8 mouse cellular contexts compared by ENCODE assay signal in genomic region chr10:119238985-119239631, GRCm38 (mm10). TPM values are rescaled to one million over a fixed set of nuclear protein-coding genes. Genes with fewer than 3 reads are reported as not detected.
DNase-seq lines count a peak whose midpoint lies in the region; ATAC-seq lines count a peak whose summit lies in the region.

No protein-coding gene starts in this region.

- H3K4me2 ChIP-seq in forebrain, embryonic 15.5 days (replicated peaks), result peak overlapping the region; percentile 80
- H3K4me2 ChIP-seq in hindbrain, embryonic 13.5 days, result peak overlapping the region; percentile 89

- H3K27me3 ChIP-seq in forebrain, embryonic 15.5 days, result no peaks in the 10 kb centered on the region
- H3K27me3 ChIP-seq in hindbrain, embryonic 13.5 days, result no peaks in the 10 kb centered on the region
- no peaks in the 10 kb centered on the region for H3K27me3 ChIP-seq in megakaryocyte, embryonic 14.5 days (replicated peaks)

- peaks cover 9% of the 10 kb centered on the region for H3K36me3 ChIP-seq in forebrain, embryonic 15.5 days
- peaks cover 10% of the 10 kb centered on the region for H3K36me3 ChIP-seq in hindbrain, embryonic 13.5 days
- peaks cover 21% of the 10 kb centered on the region for H3K36me3 ChIP-seq in megakaryocyte, embryonic 14.5 days (replicated peaks; ENCODE audit: low read length)

- H3K9me3 ChIP-seq in forebrain, embryonic 15.5 days, result no peaks in the 10 kb centered on the region
- H3K9me3 ChIP-seq in hindbrain, embryonic 13.5 days, result no peaks in the 10 kb centered on the region
- peaks cover 6% of the 10 kb centered on the region; the same call in 1 of the 2 replicates for H3K9me3 ChIP-seq in megakaryocyte, embryonic 14.5 days

- peak; percentile 76 for DNase-seq in MN1 (ENCODE audit: low spot score)
- peak; percentile 28 for DNase-seq in c-Kit-negative CD71-positive TER-119-positive erythroid progenitor cells, embryonic 14.5 days (ENCODE audit: low read depth, low spot score)
- peak; percentile 33 to 42 for DNase-seq in left cerebral cortex, postnatal 25 days (ENCODE audit: low spot score in 2 of 2)
- DNase-seq in right cerebral cortex, postnatal 10 days (ENCODE audit: low spot score in 2 of 2), result peak; percentile 62 to 68
- DNase-seq in urinary bladder, postnatal 4 days (ENCODE audit: low spot score in 2 of 2), result peak; percentile 38 to 66

- intact Hi-C loops in left cerebral cortex, postnatal 25 days (cut with DNase I), result loop anchor here (5.0 kb wide), 1 partner anchor 372 kb away; no protein-coding TSS in a partner anchor

- under 1% methylated on average over 51 of the region's 54 CpGs for WGBS in forebrain, embryonic 15.5 days
- WGBS in hindbrain, embryonic 13.5 days, result under 1% methylated on average over 42 of the region's 54 CpGs

- peak overlapping the region; percentile 85 for H3K9ac ChIP-seq in forebrain, embryonic 15.5 days (replicated peaks)
- peak overlapping the region; percentile 98 for H3K9ac ChIP-seq in hindbrain, embryonic 13.5 days

- H3K4me1 ChIP-seq in forebrain, embryonic 15.5 days, result peaks cover 22% of the 10 kb centered on the region
- H3K4me1 ChIP-seq in hindbrain, embryonic 13.5 days (replicated peaks), result peaks cover 23% of the 10 kb centered on the region
- H3K4me1 ChIP-seq in megakaryocyte, embryonic 14.5 days, result peaks cover 34% of the 10 kb centered on the region

- H3K27ac ChIP-seq in forebrain, embryonic 15.5 days (replicated peaks), result peak overlapping the region; percentile 96
- H3K27ac ChIP-seq in hindbrain, embryonic 13.5 days, result peak overlapping the region; percentile 98

- peak overlapping the region; percentile 95 for H3K4me3 ChIP-seq in forebrain, embryonic 15.5 days
- H3K4me3 ChIP-seq in hindbrain, embryonic 13.5 days, result peak overlapping the region; percentile 98
- H3K4me3 ChIP-seq in megakaryocyte, embryonic 14.5 days (replicated peaks), result peak overlapping the region; percentile 98

- peak; percentile 12 for ATAC-seq in forebrain, embryonic 15.5 days (replicated peaks)
- peak; percentile 27 for ATAC-seq in hindbrain, embryonic 13.5 days (ENCODE audit: low FRiP score)

RNA-seq across cellular contexts. Expression of gene Cand1, which starts 0.7 kb away (rescaled TPM):
- 53.8 and 55.0 TPM in 2 replicates for polyA plus RNA-seq in forebrain, embryonic 15.5 days (2015; fragmentation: Nextera tagmentation; extraction: Ambion mirVana)
- 42.5 and 44.3 TPM in 2 replicates for polyA plus RNA-seq in hindbrain, embryonic 13.5 days (2015; fragmentation: Nextera tagmentation; extraction: Ambion mirVana)
- total RNA-seq in left cerebral cortex, postnatal 25 days (2021), result 100 to 1,000 TPM; 146 to 151 TPM
- 5.1 and 21.2 TPM in 2 replicates for polyA plus RNA-seq in megakaryocyte, embryonic 14.5 days (2012; ENCODE audit: insufficient read depth, low replicate concordance)

Comparison
In these comparisons a context has a peak if more than half of its experiments do, and no peak if none do; other contexts are left out.
1. Peak in every context shown above with its lines: DNase-seq, ATAC-seq, H3K4me3 ChIP-seq and H3K27ac ChIP-seq.